Mouse (Mus musculus): ENCODE results near the gene Mgat3. TPM values are rescaled to one million over a fixed set of nuclear protein-coding genes. Genes with fewer than 3 reads are reported as not detected.

Gene Mgat3
- total RNA-seq, 1 experiment from 2014 or later = not detected

DNA sequence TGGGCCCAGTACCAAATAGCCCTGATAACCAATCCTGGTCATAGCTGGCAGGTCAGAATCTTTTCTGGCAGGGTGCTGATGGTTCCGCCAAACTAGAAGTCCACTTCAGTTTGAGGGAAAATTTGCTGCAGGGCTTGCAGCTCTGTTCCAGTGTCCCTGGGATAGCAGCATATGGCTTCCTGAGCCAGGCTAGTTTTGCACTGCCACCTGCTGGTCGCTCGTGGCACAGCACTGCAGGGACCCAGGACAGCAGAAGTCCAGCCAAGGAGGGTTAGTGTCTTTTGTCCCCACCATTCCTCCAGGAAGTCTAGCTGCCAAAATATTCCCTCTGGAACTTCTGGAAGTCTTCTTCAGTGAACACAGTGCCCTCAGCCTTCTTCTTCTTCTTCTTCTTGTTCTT, 87.2 kb downstream of the Mgat3 start:
- ATAC-seq (replicated peaks in 1 of 2; ENCODE audit: insufficient read depth in 1 of 2, low FRiP score in 2 of 2, low TSS enrichment in 1 of 2, low read depth in 1 of 2, poor library complexity in 2 of 2, severe bottlenecking in 2 of 2) = peak in 1 of 2 experiments; percentile 32; a peak in 1 of 4 replicates

DNA sequence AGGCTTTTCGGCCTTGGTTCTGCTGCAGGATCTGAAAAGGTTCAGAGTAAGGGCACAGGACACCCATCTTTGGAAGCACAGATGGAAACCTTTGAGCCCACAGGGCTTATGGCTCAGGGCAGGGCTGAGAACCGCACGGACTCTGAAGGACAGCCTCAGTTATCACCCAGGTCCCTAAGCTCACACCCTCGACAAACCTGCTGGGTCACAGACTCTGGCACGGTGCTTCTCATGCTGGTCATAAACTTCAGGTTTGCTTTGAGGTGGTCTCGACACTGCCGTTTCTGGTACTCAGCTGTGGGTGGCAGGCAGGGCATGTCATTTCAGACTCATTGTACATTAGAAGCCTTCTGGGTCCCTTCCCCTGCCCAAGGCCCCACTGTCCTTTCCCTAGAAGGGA, 87.6 kb downstream of the Mgat3 start:
- ATAC-seq (replicated peaks in 1 of 2; ENCODE audit: insufficient read depth in 1 of 2, low FRiP score in 2 of 2, low TSS enrichment in 1 of 2, low read depth in 1 of 2, poor library complexity in 2 of 2, severe bottlenecking in 2 of 2) = no peak

DNA sequence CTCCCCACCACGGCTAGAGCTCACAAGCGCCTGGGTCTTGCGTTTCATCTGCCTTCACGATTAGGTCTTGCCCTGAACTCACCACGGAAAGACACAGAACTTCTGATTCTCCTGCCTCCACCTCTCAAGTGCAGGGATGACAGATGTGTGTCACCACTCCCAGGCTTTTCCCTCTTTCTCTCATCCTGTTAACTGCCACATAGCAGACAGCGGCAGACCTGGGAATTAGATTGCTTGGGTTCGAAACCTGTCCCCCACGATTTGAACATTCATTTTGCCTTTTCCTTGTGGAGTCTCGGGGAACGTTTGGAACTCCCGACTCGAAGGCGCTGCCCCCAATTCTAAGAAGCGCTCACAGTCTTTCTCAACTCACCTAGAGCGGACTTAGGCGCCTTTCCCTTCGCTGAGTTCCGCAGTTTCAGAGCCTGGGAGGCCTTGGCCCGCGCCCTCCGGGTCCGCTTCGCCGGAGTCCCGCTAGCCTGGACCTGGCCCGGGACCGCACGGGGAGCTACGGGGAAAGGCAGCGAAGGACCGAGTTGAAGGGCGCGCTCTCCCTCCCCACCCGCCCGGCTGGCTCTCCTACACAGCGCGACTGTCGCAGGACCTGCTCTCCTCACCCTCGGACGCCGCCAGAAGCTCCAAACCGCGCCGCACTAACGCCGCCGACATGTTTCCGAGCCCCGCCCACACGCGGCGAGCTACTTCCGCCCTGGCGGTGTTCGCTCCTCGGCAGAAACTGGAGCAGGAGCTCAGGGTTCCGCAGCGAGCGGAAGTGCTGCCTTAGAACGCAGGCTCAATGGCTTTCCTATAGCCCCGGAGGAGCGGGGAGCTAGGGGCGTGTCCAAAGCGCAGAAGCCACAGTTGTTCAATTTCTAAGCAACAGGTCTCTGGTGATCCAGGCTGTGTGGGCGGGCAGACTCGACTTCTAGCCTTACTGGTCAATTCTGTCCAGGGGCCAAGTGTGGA, 90.4 kb downstream of the Mgat3 start, which contains the start of gene Rps19bp1:
TSS of gene Rps19bp1 (minus strand) at position 706 of the 966 bp plus-strand sequence.
- peak; percentile 94 for ATAC-seq (replicated peaks in 1 of 2; ENCODE audit: insufficient read depth in 1 of 2, low FRiP score in 2 of 2, low TSS enrichment in 1 of 2, low read depth in 1 of 2, poor library complexity in 2 of 2, severe bottlenecking in 2 of 2)

Other genes with a start within 250 kb of the Mgat3 start
- 12.6 TPM in 2 replicates for gene Cbx7, start 202.6 kb upstream of the Mgat3 start, total RNA-seq (2017)
- 0.84 and 2.2 TPM in 2 replicates for gene Pdgfb, start 158.7 kb upstream of the Mgat3 start, total RNA-seq (2017)
- 0.89 and 5.7 TPM in 2 replicates for gene Syngr1, start 82.4 kb upstream of the Mgat3 start, total RNA-seq (2017)
- gene Rpl3, start 81.9 kb upstream of the Mgat3 start, total RNA-seq (2017) = 3,283 and 3,286 TPM in 2 replicates
- gene Tab1, start 40.6 kb upstream of the Mgat3 start, total RNA-seq (2017) = 17.1 TPM in 2 replicates
- 25.9 and 28.0 TPM in 2 replicates for gene Mief1, start 60.3 kb downstream of the Mgat3 start, total RNA-seq (2017)
- gene AC140267.1, start 62.1 kb downstream of the Mgat3 start, total RNA-seq (2017) = not detected in 2 replicates
- 332 and 415 TPM in 2 replicates for gene Atf4, start 81.5 kb downstream of the Mgat3 start, total RNA-seq (2017)
- 22.0 and 48.2 TPM in 2 replicates for gene Rps19bp1, start 90.6 kb downstream of the Mgat3 start, total RNA-seq (2017)
- gene Cacna1i, start 113.5 kb downstream of the Mgat3 start, total RNA-seq (2017) = not detected in 2 replicates